Mouse (Mus musculus): Measurements from ENCODE around the gene Gpi1.

DNA sequence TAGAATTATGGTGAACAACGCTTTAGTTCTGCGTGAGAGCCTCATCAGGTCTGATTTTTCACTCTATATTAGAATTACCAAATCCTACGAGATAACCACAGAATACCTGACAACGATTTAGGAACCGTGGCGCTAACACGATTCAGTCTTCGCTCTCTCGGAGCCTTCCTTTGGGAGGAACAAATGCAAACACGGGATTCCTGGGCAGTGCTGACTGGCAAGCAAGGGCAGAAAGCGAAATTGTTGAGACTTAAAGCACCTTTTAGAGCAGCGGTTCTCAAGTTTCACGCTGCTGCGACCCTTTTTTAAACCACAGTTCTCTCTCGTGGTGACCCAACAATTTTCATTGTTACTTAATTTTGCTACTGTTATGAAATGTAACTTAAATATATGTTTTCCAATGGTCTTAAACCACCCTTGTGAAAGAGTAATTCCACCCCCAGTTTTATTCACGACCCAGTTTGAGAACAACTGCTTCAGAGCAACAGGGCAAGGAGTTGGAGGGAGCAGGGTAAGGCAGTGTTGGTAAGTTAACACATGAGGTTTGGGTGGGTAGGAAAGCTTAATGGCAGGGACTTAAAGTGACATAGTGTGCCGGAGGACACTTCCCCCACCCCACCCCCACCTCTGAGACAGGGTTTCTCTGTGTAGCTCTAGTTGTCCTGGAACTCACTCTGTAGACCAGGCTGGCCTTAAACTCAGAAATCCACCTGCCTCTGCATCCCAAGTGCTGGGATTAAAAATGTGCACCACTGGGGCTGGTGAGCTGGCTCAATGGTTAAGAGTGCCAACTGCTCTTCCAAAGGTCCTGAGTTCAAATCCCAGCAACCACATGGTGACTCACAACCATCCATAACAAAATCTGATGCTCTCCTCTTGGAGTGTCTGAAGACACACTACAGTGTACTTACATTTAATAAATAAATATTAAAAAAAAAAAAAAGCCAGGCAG lies 4.8 kb upstream of the Gpi1 start:
- no peak for TF ChIP-seq ZNF384 (IDR thresholded peaks at IDR 0.05; ENCODE audit: low read depth, low read length)
- no peak for TF ChIP-seq ZC3H11A (IDR thresholded peaks at IDR 0.05; ENCODE audit: borderline replicate concordance, low read depth, low read length)
- no peak for TF ChIP-seq HCFC1 (IDR thresholded peaks at IDR 0.05; ENCODE audit: borderline replicate concordance, insufficient read depth, low read length)
